Mouse (Mus musculus) embryonic facial prominence, embryonic 14.5 days (tissue): ENCODE measurements around the gene Prl3a1. TPM values are rescaled to one million over a fixed set of nuclear protein-coding genes. Genes with fewer than 3 reads are reported as not detected.

Source experiments
- ATAC-seq: fragments of 200-750 bp; cut with Nextera tagmentation; 2 replicates; pipeline ENCODE4 v1.8.0; 2017; ENCODE audit warnings: low read depth, moderate number of reproducible peaks, moderate TSS enrichment
- DNase-seq: peaks from one replicate; pipeline ENCODE4 v3.0.0-alpha.2; 2015; ENCODE audit warnings: low spot score
- H3K27ac ChIP-seq: fragments of 300-500 bp; sonication (generic); replicated peaks from 2 replicates; pipeline ENCODE4 v1.5.1; 2014; ENCODE audit warnings: low read depth, mild to moderate bottlenecking, low read length, moderate library complexity
- H3K27me3 ChIP-seq: fragments of 300-500 bp; sonication (generic); replicated peaks from 2 replicates; pipeline ENCODE4 v1.6.1; 2014; ENCODE audit warnings: low read length; ENCODE audit not compliant: control insufficient read depth, insufficient read depth
- H3K36me3 ChIP-seq: fragments of 300-500 bp; sonication (generic); 2 replicates; pipeline ENCODE4 v1.6.1; 2014; ENCODE audit warnings: low read length, mixed read lengths; ENCODE audit not compliant: control insufficient read depth, insufficient read depth
- H3K4me1 ChIP-seq: fragments of 300-500 bp; sonication (generic); 2 replicates; pipeline ENCODE4 v1.6.1; 2014; ENCODE audit warnings: antibody characterized with exemption, low read length; ENCODE audit not compliant: control insufficient read depth, insufficient read depth
- H3K4me2 ChIP-seq: fragments of 300-500 bp; sonication (generic); 2 replicates; pipeline ENCODE4 v1.6.1; 2014; ENCODE audit warnings: low read depth, mild to moderate bottlenecking, low read length, moderate library complexity, mixed read lengths
- H3K4me3 ChIP-seq: fragments of 300-500 bp; sonication (generic); 2 replicates; pipeline ENCODE4 v1.5.1; 2014; ENCODE audit warnings: low read depth, mild to moderate bottlenecking, low read length
- H3K9ac ChIP-seq: fragments of 300-500 bp; sonication (generic); 2 replicates; pipeline ENCODE4 v1.6.1; 2014; ENCODE audit warnings: low read depth, mild to moderate bottlenecking, low read length, moderate library complexity, mixed read lengths
- H3K9me3 ChIP-seq: fragments of 300-500 bp; sonication (generic); 2 replicates; pipeline ENCODE4 v1.6.1; 2016; ENCODE audit warnings: low read length; ENCODE audit not compliant: control insufficient read depth
- WGBS: fragments of 180-500 bp; shearing (Covaris S2); extraction: QIAGEN DNeasy Blood & Tissue Kit; methylation state at CpG from one replicate; pipeline ENCODE4 v1.1.7; 2014; 5-methylcytosine and 5-hydroxymethylcytosine counted together
- polyA plus RNA-seq: library from polyadenylated mRNA; unstranded; fragments of >200 nt; fragmentation: Nextera tagmentation; extraction: Ambion mirVana; gene quantifications from 2 replicates; pipeline ENCODE4 v1.2.1, GENCODE M21; 2014

Prl3a1 gene
- polyA plus RNA-seq = not detected in 2 replicates

DNA sequence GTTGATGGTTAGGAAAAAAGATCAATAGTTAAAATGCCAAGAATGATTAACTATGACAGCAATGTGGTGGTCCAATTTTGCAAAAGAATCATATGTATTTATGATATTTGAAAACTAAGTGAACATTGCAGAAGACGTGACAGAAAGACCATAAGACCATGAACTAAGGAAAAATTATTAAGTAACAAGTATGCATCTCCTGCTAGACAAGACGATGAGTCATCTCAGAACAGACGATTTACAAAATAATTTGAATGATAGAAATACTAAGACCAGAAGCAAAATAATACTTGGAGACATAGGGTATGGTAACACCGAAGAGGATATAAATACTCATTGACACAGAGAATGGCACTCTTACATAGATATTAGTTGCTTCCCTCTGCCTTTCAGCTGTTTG, at the start of gene Prl3a1:
Gene Prl3a1, plus strand, starts transcription at position 301 of the 400 bp plus-strand sequence.
- ATAC-seq = no peak
- Histone ChIP-seq H3K36me3 (no peaks in the 10 kb centered on the region), H3K27me3 (no peaks in the 10 kb centered on the region), H3K27ac (no peak within 1 kb of the TSS), H3K9ac (no peak within 1 kb of the TSS), H3K4me1 (no peaks in the 10 kb centered on the region), H3K9me3 (no peaks in the 10 kb centered on the region), H3K4me2 (no peak within 1 kb of the TSS), H3K4me3 (no peak within 1 kb of the TSS)
- WGBS = 87% methylated on average over 4 of the region's 4 CpGs
- no peak for DNase-seq

DNA sequence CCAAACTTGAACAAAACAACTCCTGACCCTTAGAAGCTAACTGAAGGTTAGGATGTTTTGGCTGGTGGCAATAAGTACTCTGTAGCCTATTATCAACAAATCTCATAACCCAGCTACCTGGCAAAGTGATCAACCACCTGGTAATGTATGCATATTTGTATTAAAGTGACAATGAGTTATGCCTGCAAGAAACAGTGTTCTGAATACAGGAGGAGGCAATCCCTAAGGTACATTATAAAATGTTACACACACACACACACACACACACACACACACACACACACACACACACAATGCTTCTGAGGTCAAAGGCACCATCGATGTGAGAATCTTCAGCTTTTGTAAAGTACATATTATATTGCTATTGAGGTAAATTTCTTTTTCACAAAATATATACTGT, 17.7 kb upstream of the Prl3a1 start, which contains the start of gene Prl3b1:
Gene Prl3b1, plus strand, starts transcription at position 301 of the 400 bp plus-strand sequence.
- no peak within 1 kb of the TSS for H3K9ac ChIP-seq
- no peak within 1 kb of the TSS for H3K27ac ChIP-seq
- no peaks in the 10 kb centered on the region for H3K4me1 ChIP-seq
- WGBS = 94% methylated on average over 1 of the region's 1 CpGs
- no peak for DNase-seq
- ATAC-seq = no peak
- no peak within 1 kb of the TSS for H3K4me3 ChIP-seq
- no peaks in the 10 kb centered on the region for H3K27me3 ChIP-seq
- H3K36me3 ChIP-seq = no peaks in the 10 kb centered on the region
- H3K4me2 ChIP-seq = no peak within 1 kb of the TSS
- H3K9me3 ChIP-seq = no peaks in the 10 kb centered on the region

DNA sequence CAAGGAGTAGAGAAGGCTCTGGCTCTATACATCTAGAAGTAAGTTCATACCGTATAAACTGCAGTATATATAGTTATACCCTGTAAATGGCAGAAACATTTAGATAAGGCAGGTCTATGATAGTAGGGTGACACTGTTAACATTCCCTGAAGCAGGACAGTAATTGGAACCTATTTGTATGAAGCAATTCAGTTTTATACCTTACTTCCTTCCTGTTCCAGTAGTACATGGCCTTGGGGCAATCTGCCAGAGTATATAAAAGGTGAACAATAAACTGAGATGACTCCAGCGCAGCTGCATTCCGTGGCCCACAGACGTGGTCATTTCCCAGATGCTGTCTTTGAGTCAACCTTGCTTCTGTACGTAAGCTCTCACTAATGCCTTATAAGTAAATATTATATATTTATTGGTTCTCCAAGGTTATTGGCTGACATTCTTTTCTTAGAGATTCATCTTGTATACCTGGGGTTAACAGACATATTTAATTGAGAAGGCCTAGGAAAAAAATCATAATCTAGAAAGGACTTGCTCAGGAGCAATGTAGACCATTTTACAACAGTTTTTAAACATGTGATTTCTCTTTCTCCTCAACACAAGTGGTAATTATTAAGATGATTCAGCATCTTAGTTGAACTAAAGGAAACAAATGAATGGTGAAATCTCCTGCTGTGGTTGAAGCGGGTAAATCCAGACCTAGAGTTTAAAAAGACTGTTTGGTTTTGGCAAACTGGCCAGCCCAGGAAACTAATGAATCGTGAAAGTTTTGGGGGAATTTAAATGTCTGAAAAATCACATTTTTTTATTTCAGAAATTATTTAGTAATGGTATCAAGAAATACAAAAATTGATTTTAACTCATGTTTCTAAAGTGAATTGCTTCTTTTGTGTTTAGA, 53.3 kb downstream of the Prl3a1 start, which contains the start of gene Prl6a1:
Gene Prl6a1, plus strand, starts transcription at position 294 of the 892 bp plus-strand sequence.
- Histone ChIP-seq H3K27ac (no peak within 1 kb of the TSS), H3K4me2 (no peak within 1 kb of the TSS), H3K9ac (no peak within 1 kb of the TSS), H3K4me1 (no peaks in the 10 kb centered on the region), H3K27me3 (no peaks in the 10 kb centered on the region), H3K9me3 (no peaks in the 10 kb centered on the region), H3K4me3 (no peak within 1 kb of the TSS), H3K36me3 (no peaks in the 10 kb centered on the region)
- DNase-seq = no peak
- 73% methylated on average over 7 of the region's 7 CpGs for WGBS
- no peak for ATAC-seq

Other genes starting within 250 kb of the Prl3a1 start
- gene Prl, start 201.9 kb upstream of the Prl3a1 start, polyA plus RNA-seq = 0.39 TPM in 1 of 2 replicates, not detected in the other
- not detected in 2 replicates for gene Prl3d1, start 165.2 kb upstream of the Prl3a1 start, polyA plus RNA-seq
- gene Prl3d2, start 137.7 kb upstream of the Prl3a1 start, polyA plus RNA-seq = not detected in 2 replicates
- not detected in 2 replicates for gene Prl3d3, start 102.6 kb upstream of the Prl3a1 start, polyA plus RNA-seq
- gene Prl3c1, start 62.8 kb upstream of the Prl3a1 start, polyA plus RNA-seq = not detected in 2 replicates
- not detected in 2 replicates for gene Prl3b1, start 17.6 kb upstream of the Prl3a1 start, polyA plus RNA-seq
- gene Prl6a1, start 53.2 kb downstream of the Prl3a1 start, polyA plus RNA-seq = not detected in 2 replicates
- gene Prl8a2, start 86.2 kb downstream of the Prl3a1 start, polyA plus RNA-seq = not detected in 2 replicates
- gene Prl2b1, start 131.4 kb downstream of the Prl3a1 start, polyA plus RNA-seq = not detected in 2 replicates
- gene Prl8a6, start 179.3 kb downstream of the Prl3a1 start, polyA plus RNA-seq = not detected in 2 replicates